Mouse (Mus musculus) liver, embryonic 13.5 days (tissue): ENCODE results near the gene Sept8. TPM values are rescaled to one million over a fixed set of nuclear protein-coding genes. Genes with fewer than 3 reads are reported as not detected.

Experiments used
- ATAC-seq: fragments of 200-750 bp; cut with Nextera tagmentation; 2 replicates; pipeline ENCODE4 v1.8.0; 2017; ENCODE audit warnings: low read depth, mild to moderate bottlenecking, moderate number of reproducible peaks, moderate library complexity
- DNase-seq: peaks from one replicate; pipeline ENCODE4 v3.0.0; 2022
- H3K27ac ChIP-seq: fragments of 300-500 bp; sonication (generic); 2 replicates; pipeline ENCODE4 v1.5.1; 2015; ENCODE audit warnings: moderate library complexity, mild to moderate bottlenecking, inconsistent platforms
- H3K27me3 ChIP-seq: fragments of 300-500 bp; sonication (generic); 2 replicates; pipeline ENCODE4 v1.6.1; 2015; ENCODE audit warnings: mild to moderate bottlenecking, inconsistent platforms
- H3K36me3 ChIP-seq: fragments of 300-500 bp; sonication (generic); 2 replicates; pipeline ENCODE4 v1.6.1; 2015; ENCODE audit warnings: mild to moderate bottlenecking, inconsistent platforms
- H3K4me1 ChIP-seq: fragments of 300-500 bp; sonication (generic); replicated peaks from 2 replicates; pipeline ENCODE4 v1.6.1; 2015; ENCODE audit warnings: inconsistent platforms
- H3K4me2 ChIP-seq: fragments of 300-500 bp; sonication (generic); 2 replicates; pipeline ENCODE4 v1.6.1; 2015; ENCODE audit warnings: inconsistent platforms, mild to moderate bottlenecking, moderate library complexity
- H3K4me3 ChIP-seq: fragments of 300-500 bp; sonication (generic); replicated peaks from 2 replicates; pipeline ENCODE4 v1.5.1; 2015; ENCODE audit warnings: mild to moderate bottlenecking, inconsistent platforms
- H3K9ac ChIP-seq: fragments of 300-500 bp; sonication (generic); 2 replicates; pipeline ENCODE4 v1.6.1; 2015; ENCODE audit warnings: mild to moderate bottlenecking, inconsistent platforms
- H3K9me3 ChIP-seq: fragments of 300-500 bp; sonication (generic); replicated peaks from 2 replicates; pipeline ENCODE4 v1.6.1; 2016; ENCODE audit warnings: inconsistent platforms
- WGBS: fragments of 180-500 bp; shearing (Covaris S2); methylation state at CpG from one replicate; pipeline ENCODE4 v1.1.7; 2015; ENCODE audit not compliant: insufficient replicate concordance; 5-methylcytosine and 5-hydroxymethylcytosine counted together
- polyA plus RNA-seq: library from polyadenylated mRNA; unstranded; fragments of >200 nt; fragmentation: Nextera tagmentation; extraction: Ambion mirVana; gene quantifications from 2 replicates; pipeline ENCODE4 v1.2.1, GENCODE M21; 2015

Gene Sept8
- polyA plus RNA-seq: 21.9 and 26.6 TPM in 2 replicates

DNA sequence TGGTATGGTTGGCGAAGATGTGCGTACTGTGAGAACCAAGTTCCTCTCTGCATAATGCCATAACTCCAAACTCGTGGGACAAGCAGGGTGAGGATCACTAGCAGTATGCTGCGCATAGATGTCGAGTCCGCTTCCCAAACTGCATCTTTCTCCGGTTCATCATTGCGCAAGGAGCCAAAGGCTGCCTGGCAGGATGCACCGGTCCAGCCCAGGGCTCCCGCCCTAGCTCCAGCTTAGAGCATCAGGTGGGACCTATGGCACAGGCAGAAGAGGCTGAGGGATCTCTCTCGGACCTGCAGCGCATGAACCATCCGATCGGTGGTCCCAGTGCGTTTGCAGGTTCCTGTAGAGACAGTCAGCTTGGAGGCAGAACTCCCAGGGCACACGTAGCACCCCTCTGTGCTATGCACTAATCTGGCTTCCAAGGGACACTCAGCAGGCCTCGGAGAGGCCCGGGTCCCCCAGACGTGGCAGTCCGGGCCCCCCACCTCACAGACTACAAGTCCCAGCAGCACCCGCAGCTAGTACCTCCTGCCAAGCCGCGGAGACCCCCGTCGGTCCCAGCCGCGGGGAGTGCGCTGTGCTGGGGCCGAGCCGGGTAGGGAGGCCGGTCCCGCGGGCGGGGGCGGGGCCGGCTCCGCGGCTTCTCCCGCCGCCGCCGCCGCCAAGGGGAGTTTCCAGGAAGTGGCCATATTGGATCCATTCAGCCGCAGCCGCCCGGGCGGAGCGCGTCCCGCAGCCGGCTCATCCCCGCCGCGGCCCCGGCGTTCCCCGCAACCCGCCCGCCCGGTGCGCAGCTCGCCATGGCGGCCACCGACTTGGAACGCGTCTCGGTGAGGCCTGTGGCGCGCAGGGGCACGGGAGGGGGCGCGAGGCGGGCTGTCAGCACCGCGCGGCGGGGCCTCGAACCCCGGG is at the start of gene Sept8:
Gene Sept8, plus strand, starts transcription at position 51 of the 915 bp plus-strand sequence.
- ATAC-seq (peak; percentile 69), DNase-seq (peak; percentile 63)
- no peaks in the 10 kb centered on the region for H3K9me3 ChIP-seq
- peak within 1 kb of the TSS; percentile 89 for H3K4me3 ChIP-seq
- no peaks in the 10 kb centered on the region for H3K36me3 ChIP-seq
- H3K9ac ChIP-seq: peak within 1 kb of the TSS; percentile 96
- H3K4me1 ChIP-seq: peaks cover 82% of the 10 kb centered on the region
- H3K4me2 ChIP-seq: peak within 1 kb of the TSS; percentile 95
- no peaks in the 10 kb centered on the region for H3K27me3 ChIP-seq
- H3K27ac ChIP-seq: peak within 1 kb of the TSS; percentile 96
- WGBS: 3% methylated on average over 79 of the region's 79 CpGs

DNA sequence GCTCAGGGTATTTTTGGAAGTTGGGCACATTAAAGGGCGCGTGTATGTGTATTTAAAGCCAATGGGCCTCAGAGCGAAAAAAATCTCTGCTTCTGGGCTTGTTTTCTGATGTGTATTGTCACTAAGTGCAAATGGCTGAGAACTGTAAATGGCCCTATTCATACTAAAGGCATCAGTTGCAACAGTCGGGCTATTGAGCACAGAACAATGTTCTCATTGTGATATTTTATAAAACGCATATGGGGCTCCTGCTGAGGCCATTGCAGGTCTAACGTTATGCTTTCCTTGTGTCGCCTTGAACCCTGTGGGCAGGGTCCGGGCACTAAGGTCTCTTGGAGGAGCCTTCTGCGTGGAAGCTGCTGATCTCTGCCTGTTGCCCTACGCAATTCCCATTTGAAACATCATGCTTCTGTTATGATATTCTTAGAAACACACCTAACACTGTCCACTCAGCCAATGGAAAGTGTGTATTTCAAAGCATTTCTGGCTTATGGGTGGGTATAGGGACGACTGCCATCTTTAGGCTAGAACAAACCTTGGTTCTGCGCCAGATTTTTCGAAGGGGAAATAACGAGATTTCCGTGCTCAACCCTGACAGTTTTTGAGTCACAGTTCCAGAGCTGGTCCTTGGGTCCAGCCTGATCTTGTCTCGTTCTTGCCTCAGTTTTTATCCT is 49.6 kb upstream of the Sept8 start:
- no peaks in the 10 kb centered on the region for H3K36me3 ChIP-seq
- H3K4me3 ChIP-seq: no peak overlapping the region
- H3K27me3 ChIP-seq: peaks cover 93% of the 10 kb centered on the region
- no peak overlapping the region for H3K4me2 ChIP-seq
- ATAC-seq (no peak), DNase-seq (no peak)
- no peaks in the 10 kb centered on the region for H3K9me3 ChIP-seq
- WGBS: 42% methylated on average over 16 of the region's 16 CpGs
- H3K27ac ChIP-seq: no peak overlapping the region
- peaks cover 21% of the 10 kb centered on the region for H3K4me1 ChIP-seq
- H3K9ac ChIP-seq: no peak overlapping the region

DNA sequence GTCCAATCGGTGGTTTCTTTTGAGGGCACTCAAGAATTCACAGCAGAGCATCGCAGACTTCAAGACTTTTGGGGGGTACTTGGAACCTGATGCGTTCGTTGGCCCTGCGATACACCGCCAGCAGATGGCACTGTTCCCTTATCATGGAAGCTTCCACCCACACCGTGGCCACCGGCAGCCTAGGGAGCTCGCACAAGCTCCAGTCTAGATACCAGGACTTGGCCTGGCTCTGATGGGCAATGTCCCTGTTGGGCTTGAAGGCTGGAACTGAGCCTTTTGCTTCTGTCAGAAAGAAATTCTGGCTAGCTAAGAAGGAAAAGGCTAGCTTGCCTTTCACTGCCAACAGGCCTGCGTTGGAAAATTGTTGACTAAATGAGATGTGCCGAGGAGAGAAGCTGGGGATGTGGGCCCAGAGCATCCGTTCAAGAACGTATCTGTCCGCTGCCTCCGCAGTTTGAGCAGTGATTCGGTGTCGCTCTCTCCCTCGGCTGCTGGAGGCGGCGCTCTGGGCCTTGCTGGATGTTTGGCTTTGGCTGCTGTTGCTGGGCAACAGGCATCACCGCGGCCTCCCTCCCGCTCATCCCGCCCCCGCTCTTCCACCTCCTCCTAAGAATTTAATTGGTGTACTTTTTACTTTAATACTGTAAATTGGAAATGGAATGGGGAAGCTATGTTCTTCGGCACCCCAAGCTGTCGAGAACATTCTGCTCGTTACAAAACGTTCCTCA is 48.9 kb upstream of the Sept8 start, which contains the start of gene Gm9837:
Gene Gm9837, minus strand, starts transcription at position 512 of the 728 bp plus-strand sequence.
- Histone ChIP-seq H3K9me3 (no peaks in the 10 kb centered on the region), H3K9ac (peak within 1 kb of the TSS; percentile 4; the same call in 1 of the 2 replicates), H3K4me1 (peaks cover 21% of the 10 kb centered on the region), H3K4me3 (no peak within 1 kb of the TSS), H3K27me3 (peaks cover 93% of the 10 kb centered on the region), H3K4me2 (peak within 1 kb of the TSS; percentile 28; the same call in 1 of the 2 replicates), H3K36me3 (no peaks in the 10 kb centered on the region), H3K27ac (no peak within 1 kb of the TSS)
- 6% methylated on average over 29 of the region's 29 CpGs for WGBS
- DNase-seq (peak; percentile 71), ATAC-seq (peak; percentile 75)

DNA sequence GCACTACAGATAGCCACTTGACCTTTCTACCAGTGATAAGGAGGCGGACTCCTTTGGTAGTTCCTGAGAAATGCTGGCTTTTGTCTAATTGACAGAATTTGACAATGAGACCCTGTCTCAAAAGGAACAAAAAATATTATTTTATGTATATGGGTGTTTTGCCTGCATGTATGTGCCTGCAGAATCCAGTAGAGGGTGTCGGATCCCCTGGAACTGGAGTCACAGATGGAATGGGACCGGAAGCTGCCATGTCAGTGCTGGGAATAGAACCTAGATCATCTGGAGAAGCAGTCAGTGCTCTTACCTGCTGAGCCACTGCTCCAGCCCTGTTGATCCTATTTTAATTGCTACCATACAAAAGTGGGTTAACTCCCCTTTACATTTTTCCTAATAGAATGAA is 46.3 kb upstream of the Sept8 start:
- Histone ChIP-seq H3K4me3 (no peak overlapping the region), H3K9ac (no peak overlapping the region), H3K27me3 (peaks cover 92% of the 10 kb centered on the region), H3K4me2 (no peak overlapping the region), H3K4me1 (peaks cover 12% of the 10 kb centered on the region), H3K9me3 (no peaks in the 10 kb centered on the region), H3K27ac (no peak overlapping the region), H3K36me3 (peaks cover under 1% of the 10 kb centered on the region; the same call in 1 of the 2 replicates)
- ATAC-seq (no peak), DNase-seq (no peak)
- 68% methylated on average over 3 of the region's 3 CpGs for WGBS

DNA sequence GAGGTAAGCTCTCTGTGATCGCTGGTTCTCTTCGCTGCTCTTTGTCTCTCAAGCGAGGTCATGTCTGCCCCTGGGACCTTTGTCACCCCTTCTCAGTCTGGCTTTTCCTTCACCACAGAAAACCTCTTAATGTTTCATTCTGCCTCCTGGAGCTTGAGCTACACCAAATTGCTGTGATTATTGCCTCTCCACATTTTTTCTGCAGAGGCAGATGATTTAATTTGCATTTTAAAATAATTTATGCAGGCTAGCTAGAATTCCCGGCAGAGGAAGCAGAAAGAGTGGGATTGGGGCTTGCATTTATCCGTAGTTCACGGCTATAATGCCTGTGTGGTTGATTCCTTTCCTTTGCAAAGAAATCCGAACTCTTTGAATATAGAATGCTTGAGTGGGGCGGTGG is 43.4 kb upstream of the Sept8 start:
- Histone ChIP-seq H3K36me3 (peaks cover 9% of the 10 kb centered on the region; the same call in 1 of the 2 replicates), H3K4me2 (no peak overlapping the region), H3K9me3 (no peaks in the 10 kb centered on the region), H3K9ac (no peak overlapping the region), H3K27ac (no peak overlapping the region), H3K4me3 (no peak overlapping the region), H3K4me1 (peaks cover 30% of the 10 kb centered on the region), H3K27me3 (peaks cover 94% of the 10 kb centered on the region)
- 36% methylated on average over 8 of the region's 8 CpGs for WGBS
- DNase-seq (no peak), ATAC-seq (no peak)

DNA sequence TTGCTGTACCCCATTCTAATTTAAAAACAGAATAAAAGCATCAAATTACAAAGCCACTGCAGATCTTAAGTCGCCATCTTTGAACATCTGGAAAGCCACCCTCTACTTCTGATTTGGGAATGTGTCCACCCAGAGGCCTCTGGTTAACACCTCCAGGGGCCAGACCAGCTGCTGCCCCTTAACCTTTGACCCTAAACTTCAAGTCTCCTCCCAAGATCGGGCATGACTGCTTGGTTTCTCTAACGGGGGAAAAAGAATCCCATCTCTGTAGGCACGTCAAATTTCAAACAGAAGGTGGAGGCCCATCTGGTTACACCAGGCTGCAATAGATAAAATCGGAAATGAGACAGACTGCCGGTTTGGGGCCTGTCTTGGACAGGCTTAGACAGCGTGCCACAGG is 41.2 kb upstream of the Sept8 start:
- Histone ChIP-seq H3K27ac (0 out of 2 replicates have a peak overlapping the region, but pooled peaks have one; percentile 98), H3K4me1 (peaks cover 50% of the 10 kb centered on the region), H3K4me3 (peak overlapping the region; percentile 78), H3K36me3 (peaks cover 9% of the 10 kb centered on the region; the same call in 1 of the 2 replicates), H3K4me2 (peak overlapping the region; percentile 95), H3K27me3 (peaks cover 74% of the 10 kb centered on the region), H3K9ac (peak overlapping the region; percentile 85), H3K9me3 (no peaks in the 10 kb centered on the region)
- no peak for ATAC-seq
- DNase-seq: no peak
- 23% methylated on average over 7 of the region's 7 CpGs for WGBS

DNA sequence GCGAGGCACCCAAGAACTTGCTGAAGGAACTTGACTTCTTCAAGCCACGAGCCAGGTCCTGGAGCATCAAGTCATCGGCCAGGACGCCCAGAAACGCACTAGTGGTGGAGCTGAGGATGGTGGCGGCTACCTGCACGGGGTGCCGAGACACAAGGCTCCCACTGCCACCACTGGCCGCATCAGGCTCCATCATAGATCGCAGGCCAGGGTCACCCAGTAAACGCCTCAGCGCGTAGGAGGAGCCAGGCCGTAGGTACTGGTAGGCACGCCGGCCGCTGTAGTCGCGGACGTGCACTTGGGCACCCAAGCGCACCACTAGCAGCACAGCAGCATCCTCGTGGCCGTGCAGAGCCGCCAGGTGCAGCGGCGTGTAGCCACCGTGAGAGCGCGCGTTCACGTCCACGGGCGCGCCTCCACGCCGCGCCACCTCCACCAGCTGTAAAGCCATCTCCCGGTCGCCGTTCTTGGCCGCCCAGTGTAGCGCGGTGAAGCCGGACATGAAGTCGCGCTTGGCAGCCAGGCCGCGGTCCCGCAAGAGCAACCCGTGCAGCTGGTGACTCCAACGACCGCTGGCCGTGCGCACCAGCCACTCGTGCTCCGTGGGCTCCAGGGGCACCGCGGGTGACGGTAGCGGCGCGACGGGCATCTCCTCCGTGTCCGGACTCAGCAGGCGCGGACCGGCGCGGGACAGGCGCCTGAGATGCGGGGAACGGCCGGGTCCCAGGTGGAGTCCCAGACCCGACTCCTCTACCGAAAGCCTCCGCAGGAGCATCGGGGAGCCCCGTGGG is 40.5 kb upstream of the Sept8 start:
- Histone ChIP-seq H3K27me3 (peaks cover 66% of the 10 kb centered on the region), H3K4me1 (peaks cover 57% of the 10 kb centered on the region), H3K9ac (peak overlapping the region; percentile 85), H3K4me2 (peak overlapping the region; percentile 95), H3K9me3 (no peaks in the 10 kb centered on the region), H3K36me3 (peaks cover 9% of the 10 kb centered on the region; the same call in 1 of the 2 replicates), H3K27ac (peak overlapping the region; percentile 98), H3K4me3 (peak overlapping the region; percentile 78)
- ATAC-seq (no peak), DNase-seq (no peak)
- WGBS: 8% methylated on average over 79 of the region's 79 CpGs

DNA sequence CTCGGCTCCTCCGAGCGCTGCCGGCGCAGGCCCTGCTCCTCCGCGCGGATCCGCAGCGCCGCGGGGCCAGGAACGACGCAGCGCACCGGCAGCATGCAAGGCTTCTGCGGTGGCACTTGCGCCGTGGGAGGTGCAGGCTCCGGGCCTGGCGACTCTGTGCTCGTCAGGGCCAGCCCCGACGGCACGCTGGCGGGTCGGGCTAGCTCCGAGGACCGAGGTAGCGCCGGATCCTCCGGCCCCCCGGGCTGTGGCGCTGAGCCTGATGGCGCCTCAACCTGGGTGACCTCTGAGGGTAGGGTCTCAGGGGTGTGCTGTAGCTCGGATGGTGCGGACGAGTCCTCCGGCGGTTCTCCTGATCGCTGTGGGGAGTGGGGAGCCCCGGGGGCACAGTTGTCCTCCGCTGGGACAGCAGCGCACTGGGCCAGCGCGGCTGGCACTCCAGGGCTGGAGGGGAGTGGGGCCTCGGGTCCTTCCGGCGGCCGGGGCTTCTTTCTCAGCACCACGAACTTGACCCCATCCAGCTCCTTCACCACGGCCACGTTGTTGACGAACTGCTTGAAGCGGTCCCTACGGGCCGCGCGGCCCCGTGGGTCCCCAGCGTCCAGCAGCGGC is 39.8 kb upstream of the Sept8 start:
- H3K27me3 ChIP-seq: peaks cover 59% of the 10 kb centered on the region
- WGBS: 2% methylated on average over 62 of the region's 62 CpGs
- peak overlapping the region; percentile 98 for H3K27ac ChIP-seq
- DNase-seq (no peak), ATAC-seq (no peak)
- peaks cover 9% of the 10 kb centered on the region; the same call in 1 of the 2 replicates for H3K36me3 ChIP-seq
- no peaks in the 10 kb centered on the region for H3K9me3 ChIP-seq
- H3K4me1 ChIP-seq: peaks cover 64% of the 10 kb centered on the region
- peak overlapping the region; percentile 78 for H3K4me3 ChIP-seq
- H3K4me2 ChIP-seq: peak overlapping the region; percentile 95
- peak overlapping the region; percentile 85 for H3K9ac ChIP-seq

DNA sequence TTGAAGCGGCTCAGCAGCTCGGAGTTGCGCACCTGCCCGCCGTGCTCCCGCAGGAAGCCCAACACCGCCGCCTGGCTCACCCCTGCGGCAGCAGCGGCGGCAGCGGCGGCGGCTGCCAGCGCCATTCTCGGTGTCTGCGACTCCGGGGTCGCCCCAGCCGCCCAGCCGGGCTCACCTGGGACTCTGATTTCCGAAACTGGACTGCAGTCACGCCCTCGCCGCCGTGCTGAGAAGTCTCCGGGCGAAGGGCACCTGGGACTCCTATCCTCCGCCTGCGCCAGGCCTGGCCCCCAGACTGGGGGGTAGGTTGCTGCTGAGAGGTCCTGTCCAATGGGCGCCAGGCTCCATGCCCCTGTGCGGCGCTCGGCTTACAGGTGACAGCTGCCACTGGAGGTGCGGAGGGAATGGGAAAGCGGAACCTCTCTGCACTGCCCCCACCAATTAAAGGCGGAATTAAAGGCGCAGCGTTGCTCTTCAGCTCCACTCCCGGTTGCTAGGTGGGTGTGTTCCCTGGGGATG is 39.2 kb upstream of the Sept8 start, which contains the start of the genes Gm9945 and Sowaha:
Gene Gm9945, plus strand, starts transcription at position 384 of the 519 bp plus-strand sequence.
Gene Sowaha, minus strand, starts transcription at position 492 of the 519 bp plus-strand sequence.
- ATAC-seq (peak; percentile 63), DNase-seq (peak; percentile 61)
- Histone ChIP-seq H3K9ac (peak within 1 kb of the TSS; percentile 85), H3K27ac (peak within 1 kb of the TSS; percentile 98), H3K4me1 (peaks cover 70% of the 10 kb centered on the region), H3K4me2 (peak within 1 kb of the TSS; percentile 95), H3K27me3 (peaks cover 54% of the 10 kb centered on the region), H3K36me3 (peaks cover 9% of the 10 kb centered on the region; the same call in 1 of the 2 replicates), H3K4me3 (peak within 1 kb of the TSS; percentile 78), H3K9me3 (no peaks in the 10 kb centered on the region)
- WGBS: 3% methylated on average over 40 of the region's 40 CpGs
